Mouse (Mus musculus) megakaryocyte progenitor cell, adult 5-6 weeks (primary cell): ENCODE results near the gene Coq2. TPM values are rescaled to one million over a fixed set of nuclear protein-coding genes. Genes with fewer than 3 reads are reported as not detected.
A peak's percentile ranks its signal among the peaks of the same experiment; 100 is the strongest.

ENCODE experiments used
- ATAC-seq: replicated peaks from 2 replicates; pipeline ENCODE4 v1.8.0; 2016; ENCODE audit warnings: mild to moderate bottlenecking, moderate TSS enrichment, inconsistent platforms; ENCODE audit not compliant: poor library complexity
- total RNA-seq, 2 experiments: library from RNA; stranded (forward) in 1 of 2; stranded (reverse) in 1 of 2; fragments of 157-497, 149-512 nt in 1 of 2; fragments of 200-1000 nt in 1 of 2; gene quantifications; 2 replicates each; pipeline versions ENCODE4 v1.2.3 to v1.2.4; 2015 to 2017

The Coq2 gene
- 41.9 and 51.4 TPM in 2 replicates for total RNA-seq (2015)
- total RNA-seq (2017): 41.3 and 42.0 TPM in 2 replicates

- peak; percentile 89 for ATAC-seq
Measured at GRCm38 (mm10) chr5:100674711-100675376, at the start of gene Coq2. Gene Coq2 (minus strand): TSS chr5:100675140.

DNA sequence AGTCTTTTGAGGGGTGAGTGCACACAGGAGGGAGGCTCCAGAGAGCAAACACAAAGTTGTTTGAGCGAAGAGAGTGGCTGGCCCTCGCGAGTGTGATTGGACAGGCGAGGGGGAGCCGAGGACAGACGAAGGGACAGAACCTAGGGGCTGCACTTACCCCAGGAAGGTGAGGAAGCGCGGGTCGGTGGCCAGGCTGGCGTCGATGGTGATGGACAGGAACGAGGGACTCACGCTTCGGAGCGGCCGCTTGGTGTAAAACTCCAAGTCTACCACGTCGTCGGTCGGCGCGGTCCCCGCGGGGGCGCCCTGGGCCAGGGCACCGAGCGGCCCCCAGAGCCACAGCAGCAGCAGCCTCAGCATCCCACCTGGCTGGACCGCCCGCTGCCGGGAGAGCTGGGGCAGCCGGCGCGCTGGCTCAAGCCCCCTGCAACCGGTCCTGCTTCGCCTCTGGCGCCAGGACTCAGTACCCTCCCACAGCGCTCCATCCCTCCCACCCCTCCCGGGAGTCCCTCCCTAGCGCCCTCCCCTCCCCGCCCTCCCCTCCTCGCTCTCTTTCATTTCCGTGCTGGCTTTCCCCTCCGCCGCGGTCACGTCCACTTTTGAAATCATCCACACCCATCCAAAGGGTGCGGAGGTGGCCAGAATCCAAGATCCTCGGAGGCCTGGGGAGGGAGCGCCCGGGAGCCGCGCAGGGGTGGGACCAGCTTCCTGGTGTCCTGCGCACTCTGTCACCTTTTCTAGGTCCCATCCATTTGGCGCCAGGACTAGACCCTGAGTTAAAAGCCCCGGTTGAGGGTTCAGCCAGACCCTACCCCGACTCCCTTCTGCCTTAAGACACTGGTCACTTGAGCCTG, 44.5 kb upstream of the Coq2 start, which contains the start of gene Hpse:
Gene Hpse, minus strand, starts transcription at position 482 of the 854 bp plus-strand sequence.
- ATAC-seq: peak; percentile 59

- peak; percentile 40 for ATAC-seq
Measured at GRCm38 (mm10) chr5:100716762-100717161, 41.8 kb upstream of the Coq2 start.

- no peak for ATAC-seq
Measured at GRCm38 (mm10) chr5:100711219-100711618, 36.3 kb upstream of the Coq2 start.

GRCm38 (mm10) chr5:100710012-100710411, 35.1 kb upstream of the Coq2 start:
- no peak for ATAC-seq

DNA sequence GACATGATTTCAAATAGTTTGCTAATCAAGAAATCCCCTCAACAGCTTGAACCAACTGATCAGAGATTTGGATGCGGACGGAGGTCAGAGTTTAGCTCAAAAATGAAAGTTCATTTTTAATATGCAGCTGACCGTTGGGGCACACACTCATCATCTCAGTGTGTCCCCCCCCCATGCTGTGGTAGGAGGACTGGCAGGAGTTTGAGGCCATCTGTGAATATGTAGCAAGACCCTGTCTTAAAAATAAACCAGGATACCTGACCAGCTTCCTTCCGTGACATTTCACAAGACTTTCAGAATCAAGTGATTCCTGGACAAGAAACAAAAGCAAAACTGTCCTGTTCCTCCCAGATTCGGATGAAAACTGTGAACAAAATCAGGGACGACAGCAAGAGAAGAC, 34.1 kb upstream of the Coq2 start:
- peak; percentile 80 for ATAC-seq

DNA sequence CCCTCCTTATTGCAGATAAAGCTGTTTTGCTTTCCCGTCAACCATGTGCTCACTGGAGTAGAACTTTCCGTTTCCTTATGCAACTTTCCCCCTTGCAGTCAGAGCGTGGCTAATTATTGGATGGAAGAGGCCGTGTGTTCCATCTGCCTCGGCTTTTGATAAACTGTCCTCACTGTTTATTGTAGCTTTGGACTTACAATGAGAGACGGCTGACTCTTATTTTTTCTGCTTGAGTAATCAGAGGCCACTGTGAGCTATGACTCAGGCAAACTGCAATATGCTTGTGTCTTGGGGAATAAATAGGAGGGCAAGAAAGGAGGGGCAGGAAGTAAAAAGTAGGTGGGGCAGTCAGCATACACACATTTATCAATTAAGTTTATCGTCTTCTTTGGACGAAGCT, 31.7 kb upstream of the Coq2 start:
- 0 out of 2 replicates have a peak, but pooled peaks have one; percentile 20 for ATAC-seq

GRCm38 (mm10) chr5:100704272-100704671, 29.3 kb upstream of the Coq2 start:
- no peak for ATAC-seq

DNA sequence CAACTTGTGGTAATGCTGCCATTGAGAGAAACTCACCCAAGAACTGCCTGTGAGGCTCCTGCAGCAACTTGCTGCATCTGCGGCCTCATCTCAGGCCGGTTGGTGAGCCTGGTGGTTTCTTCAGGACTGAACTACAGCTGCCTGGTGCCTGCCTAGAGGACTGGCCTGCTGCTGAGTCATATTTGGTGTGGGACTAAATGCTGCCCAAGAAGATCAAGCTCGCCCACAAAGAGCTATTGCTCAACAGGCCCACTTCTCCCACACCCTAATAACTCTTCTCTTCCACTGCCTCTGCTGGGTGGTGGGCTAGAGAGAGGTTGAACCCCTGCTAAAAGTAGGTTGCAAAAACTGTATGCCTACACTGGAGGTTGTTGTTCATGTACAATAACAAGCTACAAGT, 27.4 kb upstream of the Coq2 start:
- peak; percentile 50 for ATAC-seq

DNA sequence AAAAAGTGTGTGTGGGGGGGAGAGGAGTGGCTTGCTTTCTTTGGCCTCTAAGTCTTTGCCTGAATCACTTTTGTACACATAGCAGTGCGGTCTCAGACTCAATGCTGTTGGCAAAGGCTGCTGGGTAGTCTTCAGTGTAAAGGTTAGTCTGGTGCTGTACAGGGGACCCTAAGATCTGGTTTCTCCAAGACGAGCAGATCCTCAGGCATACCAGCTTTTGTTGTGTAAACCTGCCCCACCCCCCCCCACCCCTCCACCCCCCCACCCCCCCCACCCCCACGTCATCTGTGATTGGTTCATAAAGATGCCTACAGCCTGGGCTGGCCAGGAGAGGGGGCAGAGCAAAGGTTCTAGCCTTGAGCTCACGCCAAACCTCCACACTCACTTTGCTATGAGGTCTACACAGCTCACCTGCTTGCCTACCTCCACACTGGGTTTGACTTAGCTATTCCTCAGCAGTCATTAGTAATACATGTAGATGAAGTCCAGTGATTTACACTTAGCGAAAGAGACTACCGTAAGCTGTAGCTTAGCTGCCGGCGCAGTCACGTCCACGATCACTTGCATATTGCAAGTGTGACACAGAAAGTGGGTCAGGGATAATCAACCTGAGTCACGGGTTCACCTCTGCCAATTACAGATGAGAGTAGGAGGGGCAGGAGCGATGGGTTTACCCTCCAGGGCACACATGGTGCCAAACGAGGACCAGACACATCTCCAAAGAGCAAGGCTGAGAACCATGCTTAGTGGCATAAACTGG, 26.1 kb upstream of the Coq2 start:
- no peak for ATAC-seq

DNA sequence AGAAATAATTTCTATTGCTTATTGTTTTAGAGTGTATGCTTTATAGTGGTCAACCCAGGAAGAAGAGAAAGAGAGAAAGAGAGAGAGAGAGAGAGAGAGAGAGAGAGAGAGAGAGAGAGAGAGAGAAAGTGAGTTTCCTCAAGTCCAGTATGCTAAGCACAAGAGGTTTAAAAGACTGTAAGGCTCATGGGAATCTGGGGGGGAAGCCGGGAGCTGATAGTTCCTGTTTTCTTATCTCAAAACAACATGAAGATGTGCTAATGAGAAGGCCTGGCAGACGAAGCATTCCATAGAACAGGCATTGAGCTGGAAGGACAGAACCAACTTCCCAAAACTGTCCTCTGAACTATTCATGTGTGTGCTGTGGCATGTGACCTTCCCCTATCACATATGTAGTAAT, 22.9 kb upstream of the Coq2 start:
- ATAC-seq: peak; percentile 65

GRCm38 (mm10) chr5:100697398-100697797, 22.5 kb upstream of the Coq2 start:
- ATAC-seq: peak; percentile 66; the same call in 1 of the 2 replicates

- ATAC-seq: no peak
Measured at GRCm38 (mm10) chr5:100685631-100686030, 10.7 kb upstream of the Coq2 start.

GRCm38 (mm10) chr5:100680542-100680933, 5.6 kb upstream of the Coq2 start:
- ATAC-seq: no peak

- no peak for ATAC-seq
Measured at GRCm38 (mm10) chr5:100679911-100680541, 5.1 kb upstream of the Coq2 start.

DNA sequence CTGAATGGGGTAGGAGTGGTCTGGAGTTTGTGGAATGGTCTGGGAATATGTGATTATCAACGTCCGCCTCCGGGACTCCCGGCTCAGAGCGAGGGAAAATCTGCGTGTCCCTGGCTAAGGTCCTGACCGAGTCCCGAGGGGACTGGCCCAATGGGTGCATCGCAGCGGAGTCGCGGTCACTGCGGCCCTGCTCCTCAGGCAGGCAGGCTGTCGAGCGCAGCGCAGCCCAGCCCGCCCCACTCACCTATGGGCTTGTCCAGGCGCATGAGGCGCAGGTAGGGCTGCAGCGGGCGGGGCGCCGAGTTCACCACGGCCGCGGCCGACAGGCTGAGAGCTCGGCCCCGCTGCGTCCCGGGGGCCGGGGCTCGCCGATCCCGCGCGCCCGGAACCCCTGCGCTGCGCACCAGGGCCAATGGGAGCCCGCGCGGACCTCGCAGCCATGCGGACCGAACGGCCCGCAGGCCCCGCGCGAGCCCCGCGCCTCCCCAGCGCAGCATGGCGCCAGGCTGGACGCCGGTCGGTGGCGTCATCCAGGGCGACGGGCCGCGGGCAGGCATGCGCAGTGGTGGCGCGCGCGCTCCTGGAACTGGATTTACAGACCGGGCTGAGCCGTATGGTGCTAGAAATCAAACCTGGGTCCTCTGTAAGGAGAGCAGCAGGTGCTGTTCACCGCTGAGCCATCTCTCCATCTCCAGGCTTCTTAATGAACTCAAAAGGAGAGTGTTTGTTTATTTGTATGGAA, 1.0 kb downstream of the Coq2 start:
- ATAC-seq: peak; percentile 83

GRCm38 (mm10) chr5:100672403-100672802, 2.5 kb downstream of the Coq2 start:
- no peak for ATAC-seq

DNA sequence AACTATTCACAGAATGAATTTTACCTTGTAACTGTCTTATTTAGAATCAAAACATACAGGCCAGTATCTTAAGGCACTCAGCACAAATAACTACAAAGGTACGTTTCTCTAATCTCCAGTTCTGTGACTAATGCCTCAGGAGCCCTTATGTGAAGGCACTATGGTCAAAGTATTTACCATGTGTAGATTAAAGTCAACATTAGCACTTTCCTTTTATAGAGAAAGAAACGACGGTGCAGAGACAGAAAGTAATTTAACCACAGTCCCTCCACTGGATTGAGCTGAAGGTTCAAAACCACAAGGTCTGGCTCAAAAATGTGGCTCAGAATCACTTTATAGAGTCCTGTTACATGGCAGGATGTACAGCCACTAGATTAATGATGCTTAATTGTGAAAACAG, 3.0 kb downstream of the Coq2 start:
- ATAC-seq: no peak

- peak; percentile 65 for ATAC-seq
Measured at GRCm38 (mm10) chr5:100671398-100671797, 3.5 kb downstream of the Coq2 start.

GRCm38 (mm10) chr5:100666965-100667364, 8.0 kb downstream of the Coq2 start:
- ATAC-seq: no peak
